Mouse (Mus musculus) left cerebral cortex, adult 2 months (tissue): ENCODE results near the gene Sap18. TPM values are rescaled to one million over a fixed set of nuclear protein-coding genes. Genes with fewer than 3 reads are reported as not detected.

Experiments used
- DNase-seq, 2 experiments: peaks; one replicate each; pipeline ENCODE4 v3.0.0; 2021 to 2022; ENCODE audit warnings: low spot score in 2 of 2, mixed read lengths in 1 of 2; ENCODE audit errors: extremely low spot score in 1 of 2
- H3K27ac ChIP-seq: fragments of 200-600 bp; 2 replicates; pipeline ENCODE4 v1.8.1; 2022
- H3K4me3 ChIP-seq: fragments of 200-600 bp; 2 replicates; pipeline ENCODE4 v1.8.1; 2022
- CTCF ChIP-seq: fragments of 200-600 bp; IDR thresholded peaks from 2 replicates; pipeline ENCODE4 v1.8.1; 2022; ENCODE audit warnings: antibody characterized with exemption, mild to moderate bottlenecking, moderate library complexity
- intact Hi-C: fragments of 180-260 bp; cut with DNase I; formaldehyde crosslinking; loops from one replicate; pipeline ENCODE4 v1.15.1; 2025
- total RNA-seq, 2 experiments: library from RNA; stranded (reverse); gene quantifications; 2 replicates each; pipeline ENCODE4 v1.2.3; 2021

Sap18 gene
- total RNA-seq, 2 experiments from 2014 or later: 54.3 to 56.0 TPM

GRCm38 (mm10) chr14:57787406-57787805 is 10.6 kb upstream of the Sap18 start:
- no peak for TF ChIP-seq CTCF
- intact Hi-C loops: no loop called here
- Histone ChIP-seq H3K4me3 (no peak overlapping the region), H3K27ac (no peak overlapping the region)
- DNase-seq: no peak

- no peak for DNase-seq
- Histone ChIP-seq H3K27ac (no peak overlapping the region), H3K4me3 (no peak overlapping the region)
- no peak for TF ChIP-seq CTCF
- intact Hi-C loops: no loop called here
Measured at GRCm38 (mm10) chr14:57789311-57789710, 8.7 kb upstream of the Sap18 start.

- Histone ChIP-seq H3K27ac (no peak overlapping the region), H3K4me3 (no peak overlapping the region)
- DNase-seq: no peak
- intact Hi-C loops: loop anchor here (10.0 kb wide), 2 partner anchors 285 to 1325 kb away; partner anchors contain the start of gene Fgf9
- no peak for TF ChIP-seq CTCF
Measured at GRCm38 (mm10) chr14:57789759-57790158, 8.2 kb upstream of the Sap18 start.

GRCm38 (mm10) chr14:57791171-57791570 is 6.8 kb upstream of the Sap18 start:
- no peak overlapping the region for H3K4me3 ChIP-seq
- no peak overlapping the region for H3K27ac ChIP-seq
- no peak for TF ChIP-seq CTCF
- intact Hi-C loops: loop anchor here (10.0 kb wide), 2 partner anchors 284 to 1324 kb away; partner anchors contain the start of gene Fgf9
- no peak for DNase-seq

GRCm38 (mm10) chr14:57797551-57797950 is 429 bp upstream of the Sap18 start:
- no peak; the same call in 1 of the 2 replicates for TF ChIP-seq CTCF
- intact Hi-C loops: loop anchor here (5.0 to 10.0 kb wide), 4 partner anchors 110 to 1317 kb away; partner anchors contain the start of gene Fgf9
- Histone ChIP-seq H3K27ac (peak overlapping the region; percentile 86), H3K4me3 (peak overlapping the region; percentile 90)
- no peak for DNase-seq

GRCm38 (mm10) chr14:57803731-57804130 is 5.8 kb downstream of the Sap18 start:
- Histone ChIP-seq H3K4me3 (no peak overlapping the region), H3K27ac (no peak overlapping the region)
- intact Hi-C loops: no loop called here
- DNase-seq: no peak
- no peak for TF ChIP-seq CTCF

GRCm38 (mm10) chr14:57808558-57808957 is 10.6 kb downstream of the Sap18 start:
- no peak overlapping the region for H3K4me3 ChIP-seq
- H3K27ac ChIP-seq: no peak overlapping the region
- DNase-seq: no peak
- peak; percentile 46 for TF ChIP-seq CTCF
- intact Hi-C loops: no loop called here

- intact Hi-C loops: no loop called here
Measured at GRCm38 (mm10) chr14:57810886-57811285, 12.9 kb downstream of the Sap18 start.

GRCm38 (mm10) chr14:57811844-57812243 is 13.9 kb downstream of the Sap18 start:
- no peak for TF ChIP-seq CTCF
- DNase-seq: no peak
- H3K4me3 ChIP-seq: no peak overlapping the region
- no peak overlapping the region for H3K27ac ChIP-seq
- intact Hi-C loops: no loop called here

More at GRCm38 (mm10) chr14:57810886-57811285, 12.9 kb downstream of the Sap18 start:
- TF ChIP-seq CTCF: no peak
- Histone ChIP-seq H3K27ac (no peak overlapping the region), H3K4me3 (no peak overlapping the region)
- DNase-seq: no peak

- Histone ChIP-seq H3K27ac (no peak overlapping the region), H3K4me3 (no peak overlapping the region)
- no peak for TF ChIP-seq CTCF
- intact Hi-C loops: loop anchor here (10.0 kb wide), 1 partner anchor 136 kb away; no protein-coding TSS in a partner anchor
- no peak for DNase-seq
Measured at GRCm38 (mm10) chr14:57820839-57821238, 22.9 kb downstream of the Sap18 start.

GRCm38 (mm10) chr14:57825788-57826751 is 28.1 kb downstream of the Sap18 start, which contains the start of the genes Ska3 and Mrpl57:
Gene Ska3, minus strand, starts transcription at chr14:57826185.
Gene Mrpl57, plus strand, starts transcription at chr14:57826234.
- no peak for TF ChIP-seq CTCF
- intact Hi-C loops: loop anchor here (1.0 to 10.0 kb wide), 4 partner anchors 27 to 141 kb away; partner anchors contain the start of genes Gm49361 and Sap18
- peak; percentile 88 to 90 for DNase-seq
- Histone ChIP-seq H3K4me3 (peak within 1 kb of the TSS; percentile 81), H3K27ac (peak within 1 kb of the TSS; percentile 90)

- intact Hi-C loops: loop anchor here (2.0 to 10.0 kb wide), 2 partner anchors 28 to 142 kb away; partner anchors contain the start of gene Sap18
- Histone ChIP-seq H3K27ac (no peak overlapping the region), H3K4me3 (peak overlapping the region; percentile 81)
- no peak for DNase-seq
- no peak; the same call in 1 of the 2 replicates for TF ChIP-seq CTCF
Measured at GRCm38 (mm10) chr14:57827284-57827683, 29.3 kb downstream of the Sap18 start.
